Mouse (Mus musculus): ENCODE results near the gene Cd59b.
A peak's percentile ranks its signal among the peaks of the same experiment; 100 is the strongest.

Cd59b gene

GRCm38 (mm10) chr2:104069704-104070185 is at the start of gene Cd59b:
Cd59b (plus strand) TSS chr2:104069849.
- DNase-seq = peak; percentile 94

- DNase-seq = no peak
Measured at GRCm38 (mm10) chr2:104023096-104023495, 46.6 kb upstream of the Cd59b start.

GRCm38 (mm10) chr2:104024656-104025055 is 45.0 kb upstream of the Cd59b start:
- DNase-seq = no peak

GRCm38 (mm10) chr2:104027458-104028138 is 42.1 kb upstream of the Cd59b start, which contains the start of gene Fbxo3:
Fbxo3 (plus strand) TSS chr2:104027721.
- DNase-seq = peak; percentile 98

- peak; percentile 61 for DNase-seq
Measured at GRCm38 (mm10) chr2:104028139-104028723, 41.4 kb upstream of the Cd59b start, which contains the start of gene 4931422A03Rik. 4931422A03Rik (minus strand) TSS chr2:104028361.

- peak; percentile 48 for DNase-seq
Measured at GRCm38 (mm10) chr2:104029074-104029473, 40.6 kb upstream of the Cd59b start.

- no peak for DNase-seq
Measured at GRCm38 (mm10) chr2:104030381-104030780, 39.3 kb upstream of the Cd59b start.

- DNase-seq = no peak
Measured at GRCm38 (mm10) chr2:104032056-104032455, 37.6 kb upstream of the Cd59b start.

GRCm38 (mm10) chr2:104034832-104035472 is 34.7 kb upstream of the Cd59b start:
- peak; percentile 81 for DNase-seq

GRCm38 (mm10) chr2:104035595-104035994 is 34.1 kb upstream of the Cd59b start:
- DNase-seq = no peak

GRCm38 (mm10) chr2:104036316-104036715 is 33.3 kb upstream of the Cd59b start:
- DNase-seq = no peak

GRCm38 (mm10) chr2:104038236-104038635 is 31.4 kb upstream of the Cd59b start:
- no peak for DNase-seq

GRCm38 (mm10) chr2:104041632-104042031 is 28.0 kb upstream of the Cd59b start:
- no peak for DNase-seq

- DNase-seq = no peak
Measured at GRCm38 (mm10) chr2:104042766-104043165, 26.9 kb upstream of the Cd59b start.

- no peak for DNase-seq
Measured at GRCm38 (mm10) chr2:104043624-104044478, 25.8 kb upstream of the Cd59b start.

- no peak for DNase-seq
Measured at GRCm38 (mm10) chr2:104044479-104045080, 25.1 kb upstream of the Cd59b start.

GRCm38 (mm10) chr2:104058381-104058780 is 11.3 kb upstream of the Cd59b start:
- no peak for DNase-seq

GRCm38 (mm10) chr2:104058954-104059353 is 10.7 kb upstream of the Cd59b start:
- no peak for DNase-seq

- DNase-seq = no peak
Measured at GRCm38 (mm10) chr2:104059786-104060185, 9.9 kb upstream of the Cd59b start.

- DNase-seq = no peak
Measured at GRCm38 (mm10) chr2:104060996-104061395, 8.7 kb upstream of the Cd59b start.

- no peak for DNase-seq
Measured at GRCm38 (mm10) chr2:104062665-104063064, 7.0 kb upstream of the Cd59b start.

- peak; percentile 45 for DNase-seq
Measured at GRCm38 (mm10) chr2:104064152-104064551, 5.5 kb upstream of the Cd59b start.

Data from liver (tissue).